Mouse (Mus musculus): Measurements from ENCODE around the gene Coro2a. TPM values are rescaled to one million over a fixed set of nuclear protein-coding genes. Genes with fewer than 3 reads are reported as not detected.
"Not testable (repeated sequence)": the region's sequence is repeated elsewhere in the genome, so short reads cannot be mapped to it uniquely, and the experiment has no call there.

Coro2a gene
- polyA plus RNA-seq, 1 experiment from 2014 or later = 5.2 TPM

GRCm38 (mm10) chr4:46591833-46592520, 10.0 kb downstream of the Coro2a start:
- H3K4me2 ChIP-seq (ENCODE audit: low read depth, low read length) = no peak overlapping the region
- H3K9me3 ChIP-seq (ENCODE audit: control insufficient read depth, low read length) = no peaks in the 10 kb centered on the region
- WGBS = 74% methylated on average over 9 of the region's 9 CpGs
- no peak overlapping the region for H3K4me3 ChIP-seq (ENCODE audit: low read length)
- peak; percentile 34; the same call in 1 of the 2 replicates for ATAC-seq (ENCODE audit: low read depth)
- no peaks in the 10 kb centered on the region; the same call in 1 of the 2 replicates for H3K27me3 ChIP-seq (ENCODE audit: control insufficient read depth, insufficient read depth, low read depth, low read length)
- H3K27ac ChIP-seq (ENCODE audit: low read length) = no peak overlapping the region
- H3K36me3 ChIP-seq (ENCODE audit: control insufficient read depth, insufficient read depth, low read length) = no peaks in the 10 kb centered on the region
- no peak overlapping the region for H3K9ac ChIP-seq (ENCODE audit: low read length)
- no peaks in the 10 kb centered on the region for H3K4me1 ChIP-seq (replicated peaks; ENCODE audit: control insufficient read depth, insufficient read depth, low read length)

GRCm38 (mm10) chr4:46590810-46591209, 11.2 kb downstream of the Coro2a start:
- no peak overlapping the region for H3K27ac ChIP-seq (ENCODE audit: low read length)
- no peak overlapping the region for H3K9ac ChIP-seq (ENCODE audit: low read length)
- H3K9me3 ChIP-seq (ENCODE audit: control insufficient read depth, low read length) = no peaks in the 10 kb centered on the region
- H3K4me2 ChIP-seq (ENCODE audit: low read depth, low read length) = no peak overlapping the region
- no peak for ATAC-seq (ENCODE audit: low read depth)
- no peaks in the 10 kb centered on the region for H3K36me3 ChIP-seq (ENCODE audit: control insufficient read depth, insufficient read depth, low read length)
- H3K27me3 ChIP-seq (ENCODE audit: control insufficient read depth, insufficient read depth, low read depth, low read length) = no peaks in the 10 kb centered on the region
- H3K4me1 ChIP-seq (replicated peaks; ENCODE audit: control insufficient read depth, insufficient read depth, low read length) = no peaks in the 10 kb centered on the region; the same call in 1 of the 2 replicates
- H3K4me3 ChIP-seq (ENCODE audit: low read length) = no peak overlapping the region
- WGBS = 57% methylated on average over 4 of the region's 4 CpGs

GRCm38 (mm10) chr4:46589946-46590684, 11.9 kb downstream of the Coro2a start:
- H3K27ac ChIP-seq (ENCODE audit: low read length) = no peak overlapping the region
- no peaks in the 10 kb centered on the region for H3K36me3 ChIP-seq (ENCODE audit: control insufficient read depth, insufficient read depth, low read length)
- H3K9me3 ChIP-seq (ENCODE audit: control insufficient read depth, low read length) = no peaks in the 10 kb centered on the region
- H3K4me3 ChIP-seq (ENCODE audit: low read length) = no peak overlapping the region
- H3K4me2 ChIP-seq (ENCODE audit: low read depth, low read length) = no peak overlapping the region
- H3K4me1 ChIP-seq (replicated peaks; ENCODE audit: control insufficient read depth, insufficient read depth, low read length) = no peaks in the 10 kb centered on the region; the same call in 1 of the 2 replicates
- WGBS = 57% methylated on average over 5 of the region's 5 CpGs
- no peak overlapping the region for H3K9ac ChIP-seq (ENCODE audit: low read length)
- no peaks in the 10 kb centered on the region for H3K27me3 ChIP-seq (ENCODE audit: control insufficient read depth, insufficient read depth, low read depth, low read length)
- ATAC-seq (ENCODE audit: low read depth) = no peak

- ATAC-seq (ENCODE audit: low read depth) = no peak
- H3K9me3 ChIP-seq (ENCODE audit: control insufficient read depth, low read length) = no peaks in the 10 kb centered on the region
- H3K4me1 ChIP-seq (replicated peaks; ENCODE audit: control insufficient read depth, insufficient read depth, low read length) = no peaks in the 10 kb centered on the region; the same call in 1 of the 2 replicates
- no peaks in the 10 kb centered on the region for H3K36me3 ChIP-seq (ENCODE audit: control insufficient read depth, insufficient read depth, low read length)
- H3K9ac ChIP-seq (ENCODE audit: low read length) = no peak overlapping the region
- H3K27me3 ChIP-seq (ENCODE audit: control insufficient read depth, insufficient read depth, low read depth, low read length) = no peaks in the 10 kb centered on the region
- no peak overlapping the region for H3K4me3 ChIP-seq (ENCODE audit: low read length)
- no peak overlapping the region for H3K27ac ChIP-seq (ENCODE audit: low read length)
- 72% methylated on average over 8 of the region's 8 CpGs for WGBS
- H3K4me2 ChIP-seq (ENCODE audit: low read depth, low read length) = no peak overlapping the region
Measured at GRCm38 (mm10) chr4:46589151-46589550, 12.9 kb downstream of the Coro2a start.

- no peak overlapping the region for H3K4me3 ChIP-seq (ENCODE audit: low read length)
- no peaks in the 10 kb centered on the region; the same call in 1 of the 2 replicates for H3K4me1 ChIP-seq (replicated peaks; ENCODE audit: control insufficient read depth, insufficient read depth, low read length)
- peaks cover 2% of the 10 kb centered on the region; the same call in 1 of the 2 replicates for H3K9me3 ChIP-seq (ENCODE audit: control insufficient read depth, low read length)
- 66% methylated on average over 4 of the region's 4 CpGs for WGBS
- H3K4me2 ChIP-seq (ENCODE audit: low read depth, low read length) = no peak overlapping the region
- ATAC-seq (ENCODE audit: low read depth) = no peak
- no peak overlapping the region for H3K27ac ChIP-seq (ENCODE audit: low read length)
- no peaks in the 10 kb centered on the region for H3K27me3 ChIP-seq (ENCODE audit: control insufficient read depth, insufficient read depth, low read depth, low read length)
- no peak overlapping the region for H3K9ac ChIP-seq (ENCODE audit: low read length)
- H3K36me3 ChIP-seq (ENCODE audit: control insufficient read depth, insufficient read depth, low read length) = no peaks in the 10 kb centered on the region
Measured at GRCm38 (mm10) chr4:46586473-46586872, 15.5 kb downstream of the Coro2a start.

GRCm38 (mm10) chr4:46585811-46586190, 16.2 kb downstream of the Coro2a start:
- no peak overlapping the region for H3K4me3 ChIP-seq (ENCODE audit: low read length)
- H3K4me2 ChIP-seq (ENCODE audit: low read depth, low read length) = no peak overlapping the region
- WGBS = 54% methylated on average over 8 of the region's 8 CpGs
- H3K27me3 ChIP-seq (ENCODE audit: control insufficient read depth, insufficient read depth, low read depth, low read length) = no peaks in the 10 kb centered on the region
- ATAC-seq (ENCODE audit: low read depth) = no peak
- H3K36me3 ChIP-seq (ENCODE audit: control insufficient read depth, insufficient read depth, low read length) = no peaks in the 10 kb centered on the region
- no peak overlapping the region for H3K9ac ChIP-seq (ENCODE audit: low read length)
- no peaks in the 10 kb centered on the region; the same call in 1 of the 2 replicates for H3K4me1 ChIP-seq (replicated peaks; ENCODE audit: control insufficient read depth, insufficient read depth, low read length)
- H3K9me3 ChIP-seq (ENCODE audit: control insufficient read depth, low read length) = peaks cover 6% of the 10 kb centered on the region; the same call in 1 of the 2 replicates
- H3K27ac ChIP-seq (ENCODE audit: low read length) = no peak overlapping the region

- peaks cover 6% of the 10 kb centered on the region; the same call in 1 of the 2 replicates for H3K9me3 ChIP-seq (ENCODE audit: control insufficient read depth, low read length)
- no peak overlapping the region for H3K27ac ChIP-seq (ENCODE audit: low read length)
- H3K4me1 ChIP-seq (replicated peaks; ENCODE audit: control insufficient read depth, insufficient read depth, low read length) = no peaks in the 10 kb centered on the region; the same call in 1 of the 2 replicates
- ATAC-seq (ENCODE audit: low read depth) = no peak
- no peak overlapping the region for H3K9ac ChIP-seq (ENCODE audit: low read length)
- no peaks in the 10 kb centered on the region for H3K36me3 ChIP-seq (ENCODE audit: control insufficient read depth, insufficient read depth, low read length)
- H3K4me2 ChIP-seq (ENCODE audit: low read depth, low read length) = no peak overlapping the region
- no peaks in the 10 kb centered on the region for H3K27me3 ChIP-seq (ENCODE audit: control insufficient read depth, insufficient read depth, low read depth, low read length)
- 60% methylated on average over 13 of the region's 13 CpGs for WGBS
- no peak overlapping the region for H3K4me3 ChIP-seq (ENCODE audit: low read length)
Measured at GRCm38 (mm10) chr4:46585041-46585810, 16.8 kb downstream of the Coro2a start.

- not testable (repeated sequence) for H3K9ac ChIP-seq (ENCODE audit: low read length); ATAC-seq (ENCODE audit: low read depth); H3K27me3 ChIP-seq (ENCODE audit: control insufficient read depth, insufficient read depth, low read depth, low read length)
Measured at GRCm38 (mm10) chr4:46584536-46584935, 17.5 kb downstream of the Coro2a start.

GRCm38 (mm10) chr4:46584084-46584483, 17.9 kb downstream of the Coro2a start:
- not testable (repeated sequence) for H3K4me1 ChIP-seq (replicated peaks; ENCODE audit: control insufficient read depth, insufficient read depth, low read length); H3K36me3 ChIP-seq (ENCODE audit: control insufficient read depth, insufficient read depth, low read length); H3K9ac ChIP-seq (ENCODE audit: low read length); H3K27me3 ChIP-seq (ENCODE audit: control insufficient read depth, insufficient read depth, low read depth, low read length); ATAC-seq (ENCODE audit: low read depth); H3K9me3 ChIP-seq (ENCODE audit: control insufficient read depth, low read length); H3K4me2 ChIP-seq (ENCODE audit: low read depth, low read length); H3K4me3 ChIP-seq (ENCODE audit: low read length); H3K27ac ChIP-seq (ENCODE audit: low read length)
- 68% methylated on average over 2 of the region's 6 CpGs for WGBS

More at GRCm38 (mm10) chr4:46584536-46584935, 17.5 kb downstream of the Coro2a start:
- H3K4me2 ChIP-seq (ENCODE audit: low read depth, low read length); H3K9me3 ChIP-seq (ENCODE audit: control insufficient read depth, low read length); H3K4me3 ChIP-seq (ENCODE audit: low read length); H3K27ac ChIP-seq (ENCODE audit: low read length); H3K36me3 ChIP-seq (ENCODE audit: control insufficient read depth, insufficient read depth, low read length); H3K4me1 ChIP-seq (replicated peaks; ENCODE audit: control insufficient read depth, insufficient read depth, low read length): not testable (repeated sequence)
- 54% methylated on average over 3 of the region's 3 CpGs for WGBS
